Mouse (Mus musculus) macrophage (primary cell): Measurements from ENCODE around the gene Rpl7a. TPM values are rescaled to one million over a fixed set of nuclear protein-coding genes. Genes with fewer than 3 reads are reported as not detected.

Experiments
- H3K27ac ChIP-seq: fragments of 350-480 bp; formaldehyde crosslinking; 2 replicates; pipeline ENCODE4 v1.9.0; 2021
- H3K36me3 ChIP-seq: fragments of 350-480 bp; formaldehyde crosslinking; 2 replicates; pipeline ENCODE4 v1.9.0; 2021; ENCODE audit errors: inconsistent target
- H3K4me3 ChIP-seq: fragments of 350-480 bp; formaldehyde crosslinking; 2 replicates; pipeline ENCODE4 v1.9.0; 2021; ENCODE audit errors: inconsistent target
- H3K79me2 ChIP-seq: fragments of 350-480 bp; formaldehyde crosslinking; 2 replicates; pipeline ENCODE4 v1.9.0; 2021; ENCODE audit errors: inconsistent target
- WGBS: methylation state at CpG from one replicate; pipeline ENCODE4 v1.1.7; 2026; ENCODE audit warnings: inconsistent platforms; ENCODE audit not compliant: missing documents; 5-methylcytosine and 5-hydroxymethylcytosine counted together
- polyA plus RNA-seq: library from polyadenylated mRNA; stranded (reverse); fragments of 250-400 nt; gene quantifications from 3 replicates; pipeline ENCODE4 v1.2.4, GENCODE M21; 2018; ENCODE audit warnings: inconsistent platforms

The Rpl7a gene
- polyA plus RNA-seq, 1 experiment from 2014 or later = 1,034 TPM

GRCm38 (mm10) chr2:26956811-26957487 is 46.4 kb downstream of the Rpl7a start:
- Histone ChIP-seq H3K27ac (no peak overlapping the region), H3K4me3 (no peak overlapping the region), H3K36me3 (peaks cover 82% of the 10 kb centered on the region), H3K79me2 (peaks cover 17% of the 10 kb centered on the region)
- WGBS = 95% methylated on average over 12 of the region's 12 CpGs

DNA sequence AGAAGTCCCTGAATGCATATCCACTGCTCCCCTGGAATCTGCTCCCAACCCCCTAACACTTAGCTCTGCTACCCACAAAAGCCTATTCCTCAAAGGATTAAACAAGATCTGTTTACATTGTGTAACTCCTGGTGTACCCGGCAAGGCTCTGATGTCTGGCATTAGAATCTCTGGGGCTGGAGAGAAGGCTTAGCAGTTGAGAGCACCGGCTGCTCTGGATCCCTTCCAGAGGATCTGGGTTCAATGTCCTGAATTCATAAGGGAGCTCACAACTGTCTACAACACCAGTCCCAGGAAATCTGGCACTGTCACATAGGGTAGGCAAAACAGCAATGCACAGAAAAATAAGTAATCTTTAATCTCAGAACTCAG is 46.9 kb downstream of the Rpl7a start:
- Histone ChIP-seq H3K4me3 (no peak overlapping the region), H3K36me3 (peaks cover 77% of the 10 kb centered on the region), H3K79me2 (peaks cover 22% of the 10 kb centered on the region), H3K27ac (no peak overlapping the region)
- 96% methylated on average over 2 of the region's 2 CpGs for WGBS

DNA sequence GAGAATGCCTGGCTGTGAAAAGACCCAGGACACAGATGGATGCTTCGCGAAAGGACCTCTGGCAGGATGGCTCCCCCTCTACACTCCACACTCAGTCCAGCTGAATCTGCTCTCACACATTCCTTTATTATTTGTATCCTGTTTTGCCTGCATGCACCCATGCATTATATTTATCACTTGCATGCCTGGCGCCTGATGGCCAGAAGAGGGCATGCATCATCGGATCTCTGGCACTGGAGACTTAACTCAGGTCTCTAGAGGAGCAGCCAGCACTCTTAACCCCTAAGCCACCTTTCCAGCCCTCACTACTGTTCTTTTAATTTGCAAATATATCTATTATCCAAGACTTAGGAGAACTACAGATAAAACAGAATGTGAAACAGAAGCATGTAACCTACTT is 50.2 kb downstream of the Rpl7a start:
- Histone ChIP-seq H3K79me2 (peaks cover 39% of the 10 kb centered on the region), H3K27ac (no peak overlapping the region), H3K36me3 (peaks cover 46% of the 10 kb centered on the region), H3K4me3 (no peak overlapping the region)
- WGBS = 83% methylated on average over 4 of the region's 4 CpGs

Other genes with a start within 250 kb of the Rpl7a start
- gene Lcn4, start 239.5 kb upstream of the Rpl7a start, polyA plus RNA-seq = not detected in 3 replicates
- gene Abo, start 45.8 kb upstream of the Rpl7a start, polyA plus RNA-seq = not detected in 3 replicates
- 16.4 to 25.2 TPM (median 21.2 TPM) in 3 replicates for gene Surf6, start 7.9 kb upstream of the Rpl7a start, polyA plus RNA-seq
- 14.4 to 39.2 TPM (median 31.3 TPM) in 3 replicates for gene Med22, start 87 bp upstream of the Rpl7a start, polyA plus RNA-seq
- gene Surf2, start 5.6 kb downstream of the Rpl7a start, polyA plus RNA-seq = 25.6 to 50.5 TPM (median 36.1 TPM) in 3 replicates
- gene Surf1, start 5.8 kb downstream of the Rpl7a start, polyA plus RNA-seq = 55.2 to 73.5 TPM (median 59.6 TPM) in 3 replicates
- gene Surf4, start 23.2 kb downstream of the Rpl7a start, polyA plus RNA-seq = 126 to 164 TPM (median 160 TPM) in 3 replicates
- 0.30 to 0.79 TPM (median 0.44 TPM) in 3 replicates for gene Stkld1, start 23.3 kb downstream of the Rpl7a start, polyA plus RNA-seq
- 33.6 to 77.4 TPM (median 33.7 TPM) in 3 replicates for gene Rexo4, start 53.6 kb downstream of the Rpl7a start, polyA plus RNA-seq
- not detected in 3 replicates for gene Adamts13, start 62.7 kb downstream of the Rpl7a start, polyA plus RNA-seq
- gene Cacfd1, start 99.2 kb downstream of the Rpl7a start, polyA plus RNA-seq = 10.7 to 20.4 TPM (median 18.3 TPM) in 3 replicates
- gene Slc2a6, start 117.2 kb downstream of the Rpl7a start, polyA plus RNA-seq = 2.9 to 43.2 TPM (median 3.8 TPM) in 3 replicates
- not detected in 3 replicates for gene Mymk, start 161.4 kb downstream of the Rpl7a start, polyA plus RNA-seq
- not detected in 3 replicates for gene Adamtsl2, start 168.6 kb downstream of the Rpl7a start, polyA plus RNA-seq
- not detected in 3 replicates for gene Fam163b, start 231.7 kb downstream of the Rpl7a start, polyA plus RNA-seq